Mouse (Mus musculus) ES-Bruce4 (cell line): ENCODE measurements around the gene Ribc2. TPM values are rescaled to one million over a fixed set of nuclear protein-coding genes. Genes with fewer than 3 reads are reported as not detected.

Experiments used
- H3K27ac ChIP-seq: 2 replicates; pipeline ENCODE4 v1.5.1; 2012; ENCODE audit warnings: low read length, inconsistent platforms; ENCODE audit not compliant: insufficient read depth
- H3K27me3 ChIP-seq: 2 replicates; pipeline ENCODE4 v1.6.1; 2012; ENCODE audit warnings: mild to moderate bottlenecking, low read length, inconsistent platforms; ENCODE audit not compliant: control insufficient read depth, poor library complexity, insufficient read depth, severe bottlenecking
- H3K36me3 ChIP-seq: 2 replicates; pipeline ENCODE4 v1.6.1; 2012; ENCODE audit warnings: inconsistent platforms, mild to moderate bottlenecking, low read length, moderate library complexity; ENCODE audit not compliant: control insufficient read depth, poor library complexity, insufficient read depth, severe bottlenecking
- H3K4me1 ChIP-seq: one replicate; pipeline ENCODE4 v1.8.1; 2011; ENCODE audit warnings: low read length; ENCODE audit not compliant: control insufficient read depth, insufficient read depth
- H3K4me3 ChIP-seq: 2 replicates; pipeline ENCODE4 v1.5.1; 2011; ENCODE audit warnings: low read depth, mild to moderate bottlenecking, low read length
- H3K9ac ChIP-seq: 2 replicates; pipeline ENCODE4 v1.6.1; 2012; ENCODE audit warnings: low read depth, mild to moderate bottlenecking, inconsistent platforms; ENCODE audit not compliant: poor library complexity, severe bottlenecking
- H3K9me3 ChIP-seq: replicated peaks from 2 replicates; pipeline ENCODE4 v1.6.1; 2012; ENCODE audit warnings: mild to moderate bottlenecking, low read length, inconsistent platforms; ENCODE audit not compliant: control insufficient read depth, poor library complexity, insufficient read depth, severe bottlenecking
- CTCF ChIP-seq: IDR thresholded peaks from one replicate; pipeline ENCODE4 v1.8.1; 2011; ENCODE audit warnings: low read depth, low read length
- EP300 ChIP-seq: IDR thresholded peaks from 2 replicates; pipeline ENCODE4 v1.6.1; 2011; ENCODE audit warnings: low read depth, low read length; ENCODE audit not compliant: insufficient read depth
- POLR2A ChIP-seq: IDR thresholded peaks from one replicate; pipeline ENCODE4 v1.8.1; 2011; ENCODE audit warnings: low read length; ENCODE audit not compliant: insufficient read depth
- polyA plus RNA-seq: library from polyadenylated mRNA; stranded (reverse); fragments of >200 nt; gene quantifications from 2 replicates; pipeline ENCODE4 v1.2.4, GENCODE M21; 2011; ENCODE audit warnings: low read depth; ENCODE audit not compliant: missing spikeins, insufficient read depth, insufficient read length

Ribc2 gene
- polyA plus RNA-seq, 1 experiment = not detected

DNA sequence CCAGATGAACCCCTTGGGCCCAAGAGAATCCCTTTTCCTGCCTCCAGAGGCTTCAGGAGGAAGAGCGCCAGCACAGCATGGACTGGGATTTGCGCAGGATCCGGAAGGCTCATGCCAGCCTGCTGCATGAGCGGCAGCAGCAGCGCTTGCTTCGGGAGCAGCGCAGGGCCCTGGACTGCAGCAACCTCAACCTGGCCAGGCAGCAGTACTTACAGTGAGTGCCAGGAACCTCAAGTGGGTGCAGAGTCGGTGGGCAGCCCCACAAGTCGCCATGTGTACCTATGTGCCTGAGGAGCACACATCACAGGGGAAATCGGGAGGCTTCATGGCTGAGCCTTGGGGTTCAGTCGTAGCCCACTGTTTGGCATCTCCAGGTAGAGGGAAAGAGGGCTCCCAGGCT lies 11.3 kb downstream of the Ribc2 start:
- TF ChIP-seq EP300 = no peak
- no peak for TF ChIP-seq POLR2A
- TF ChIP-seq CTCF = no peak
- Histone ChIP-seq H3K9me3 (no peaks in the 10 kb centered on the region), H3K27me3 (no peaks in the 10 kb centered on the region), H3K4me3 (no peak overlapping the region), H3K9ac (no peak overlapping the region), H3K36me3 (no peaks in the 10 kb centered on the region), H3K27ac (no peak overlapping the region), H3K4me1 (peaks cover 1% of the 10 kb centered on the region)

DNA sequence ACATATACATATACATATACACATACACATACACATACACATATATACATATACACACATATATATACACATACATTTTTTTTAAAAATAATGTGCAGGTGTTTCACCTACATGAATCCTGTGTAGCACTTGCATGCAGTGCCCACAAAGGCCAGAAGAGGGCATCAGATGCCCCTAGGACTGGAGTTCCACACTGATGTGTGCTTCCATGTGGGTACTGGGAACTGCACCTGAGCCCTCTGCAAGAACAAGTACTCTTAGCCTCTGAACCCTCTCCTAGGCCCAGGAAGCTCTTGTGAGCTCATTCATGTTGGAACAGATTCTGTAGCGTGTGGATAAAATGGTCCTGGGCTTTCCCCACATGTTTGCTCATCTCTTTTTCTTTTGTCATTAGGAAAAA lies 11.9 kb downstream of the Ribc2 start:
- TF ChIP-seq CTCF (peak; percentile 42), POLR2A (no peak), EP300 (no peak)
- no peaks in the 10 kb centered on the region for H3K36me3 ChIP-seq
- H3K9ac ChIP-seq = no peak overlapping the region
- no peak overlapping the region for H3K27ac ChIP-seq
- H3K9me3 ChIP-seq = no peaks in the 10 kb centered on the region
- H3K27me3 ChIP-seq = no peaks in the 10 kb centered on the region
- H3K4me1 ChIP-seq = peaks cover 1% of the 10 kb centered on the region
- no peak overlapping the region for H3K4me3 ChIP-seq

DNA sequence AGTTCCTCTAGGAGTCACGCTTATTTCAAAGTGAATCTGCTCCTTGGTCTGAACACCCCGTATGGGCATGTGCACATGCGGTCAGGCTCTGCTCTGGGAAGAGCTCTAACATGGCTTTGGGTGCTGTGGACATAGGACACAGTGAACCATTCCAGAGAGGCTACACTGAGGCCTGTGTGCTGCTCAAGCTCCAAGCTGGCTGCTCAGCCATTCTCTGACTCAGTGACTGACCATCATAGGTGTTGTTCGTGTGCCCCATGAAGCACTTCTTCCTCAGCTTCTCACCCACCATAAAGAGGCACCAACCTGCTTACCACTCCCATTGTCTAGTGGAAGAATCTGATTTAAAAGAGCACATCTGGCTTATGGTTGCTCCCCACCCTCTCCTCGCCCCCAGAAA lies 12.4 kb downstream of the Ribc2 start:
- Histone ChIP-seq H3K27ac (no peak overlapping the region), H3K9me3 (no peaks in the 10 kb centered on the region), H3K9ac (no peak overlapping the region), H3K27me3 (no peaks in the 10 kb centered on the region), H3K36me3 (no peaks in the 10 kb centered on the region), H3K4me1 (peaks cover 1% of the 10 kb centered on the region), H3K4me3 (no peak overlapping the region)
- TF ChIP-seq EP300 (no peak), POLR2A (no peak), CTCF (no peak)

DNA sequence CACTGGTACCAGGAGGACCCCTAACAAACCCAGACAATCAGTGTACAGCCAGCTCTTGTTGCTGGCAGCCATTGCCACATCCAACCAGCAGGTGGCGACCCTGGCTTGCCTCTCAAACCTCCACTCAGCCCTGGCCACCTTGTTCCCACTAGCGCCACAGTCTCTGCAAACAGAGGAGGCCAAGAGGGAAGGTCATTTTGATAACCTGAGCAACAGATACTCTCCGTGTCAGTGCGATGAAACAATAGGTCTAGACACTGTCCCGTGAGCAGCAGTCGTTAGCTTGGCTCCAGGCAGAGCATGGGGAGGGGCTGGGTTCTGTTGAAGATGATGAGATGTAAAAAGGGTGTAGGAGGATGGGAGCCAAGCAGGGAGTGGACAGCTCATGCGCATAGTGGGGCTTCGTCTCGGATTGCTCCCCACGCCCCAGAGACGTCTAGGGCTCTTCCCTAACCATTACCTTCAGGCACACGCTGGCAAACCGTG lies 19.6 kb downstream of the Ribc2 start:
- Histone ChIP-seq H3K9me3 (no peaks in the 10 kb centered on the region), H3K27ac (no peak overlapping the region), H3K36me3 (no peaks in the 10 kb centered on the region), H3K9ac (no peak overlapping the region), H3K4me1 (peaks cover 3% of the 10 kb centered on the region), H3K4me3 (no peak overlapping the region), H3K27me3 (no peaks in the 10 kb centered on the region)
- no peak for TF ChIP-seq EP300
- TF ChIP-seq POLR2A = no peak
- TF ChIP-seq CTCF = peak; percentile 97

DNA sequence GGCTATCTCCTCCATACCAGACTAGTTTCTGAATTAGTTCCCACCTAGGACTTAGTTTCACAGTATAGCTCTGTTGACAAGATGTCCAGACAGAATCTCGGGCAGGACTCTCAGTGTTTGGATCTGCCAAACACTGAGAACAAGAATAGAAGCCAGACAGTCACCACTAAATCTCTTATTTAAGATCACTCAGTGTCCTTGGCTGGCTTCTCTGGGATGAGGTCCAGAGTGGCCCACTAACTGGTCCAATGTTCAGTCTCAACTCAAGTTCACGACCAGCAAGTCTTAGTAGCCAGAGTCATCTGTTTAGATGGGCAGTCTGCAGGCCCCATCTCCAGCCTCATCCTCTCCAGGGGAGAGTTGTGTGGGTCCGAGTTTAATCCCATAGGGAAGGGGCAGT lies 20.7 kb downstream of the Ribc2 start:
- H3K4me3 ChIP-seq = no peak overlapping the region
- H3K36me3 ChIP-seq = no peaks in the 10 kb centered on the region
- H3K9me3 ChIP-seq = no peaks in the 10 kb centered on the region
- H3K27me3 ChIP-seq = no peaks in the 10 kb centered on the region
- no peak overlapping the region for H3K9ac ChIP-seq
- no peak overlapping the region for H3K27ac ChIP-seq
- TF ChIP-seq CTCF (no peak), POLR2A (no peak), EP300 (no peak)
- peaks cover 3% of the 10 kb centered on the region for H3K4me1 ChIP-seq

DNA sequence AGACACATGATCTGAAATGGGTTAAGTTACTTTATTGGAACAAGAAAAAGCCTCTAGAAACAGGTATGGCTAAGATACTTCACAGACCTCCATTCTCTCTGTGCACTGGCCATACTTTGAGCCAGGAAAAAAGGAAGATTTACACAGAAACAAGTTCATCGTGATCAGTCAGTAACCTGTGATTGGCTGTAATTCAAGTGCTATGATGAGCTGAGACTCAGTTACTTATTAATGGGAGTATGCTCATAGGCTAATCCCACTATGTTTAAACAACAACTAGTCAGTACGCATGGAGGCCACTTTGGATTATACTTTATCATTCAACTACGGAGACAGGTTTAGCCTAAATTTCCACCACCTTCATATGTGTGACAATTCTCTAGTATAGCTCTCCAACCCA lies 22.2 kb downstream of the Ribc2 start:
- Histone ChIP-seq H3K9ac (no peak overlapping the region), H3K4me1 (peaks cover 3% of the 10 kb centered on the region), H3K27me3 (no peaks in the 10 kb centered on the region), H3K9me3 (no peaks in the 10 kb centered on the region), H3K27ac (no peak overlapping the region), H3K4me3 (no peak overlapping the region), H3K36me3 (no peaks in the 10 kb centered on the region)
- TF ChIP-seq POLR2A (no peak), EP300 (no peak), CTCF (no peak)
